Mouse (Mus musculus): Measurements from ENCODE around the gene Astn2.

GRCm38 (mm10) chr4:65687006-65687723 is 717.2 kb downstream of the Astn2 start:
- TF ChIP-seq NANOG (IDR thresholded peaks at IDR 0.05; ENCODE audit: borderline replicate concordance, low read length) (no peak), CTCF (conservative IDR thresholded peaks at IDR 0.05; ENCODE audit: low read length) (no peak), POU5F1 (IDR thresholded peaks at IDR 0.05; ENCODE audit: borderline replicate concordance, low read length) (no peak)

All from E14TG2a.4 (cell line).